Mouse (Mus musculus) midbrain, embryonic 10.5 days (tissue): ENCODE measurements around the gene Ss18l2. TPM values are rescaled to one million over a fixed set of nuclear protein-coding genes. Genes with fewer than 3 reads are reported as not detected.

Source experiments
- DNase-seq: peaks from one replicate; pipeline ENCODE4 v3.0.0-alpha.2; 2017; ENCODE audit warnings: low spot score
- H3K27ac ChIP-seq: fragments of 300-500 bp; sonication (generic); replicated peaks from 2 replicates; pipeline ENCODE4 v1.5.1; 2016; ENCODE audit warnings: mild to moderate bottlenecking
- H3K27me3 ChIP-seq: fragments of 300-500 bp; sonication (generic); 2 replicates; pipeline ENCODE4 v1.6.1; 2016; ENCODE audit warnings: low read depth, mild to moderate bottlenecking; ENCODE audit not compliant: poor library complexity, severe bottlenecking
- H3K36me3 ChIP-seq: fragments of 300-500 bp; sonication (generic); 2 replicates; pipeline ENCODE4 v1.6.1; 2016; ENCODE audit warnings: mild to moderate bottlenecking, moderate library complexity
- H3K4me1 ChIP-seq: fragments of 300-500 bp; sonication (generic); 2 replicates; pipeline ENCODE4 v1.6.1; 2016
- H3K4me3 ChIP-seq: fragments of 300-500 bp; sonication (generic); 2 replicates; pipeline ENCODE4 v1.5.1; 2016; ENCODE audit warnings: mild to moderate bottlenecking, moderate library complexity
- H3K9me3 ChIP-seq: fragments of 300-500 bp; sonication (generic); replicated peaks from 2 replicates; pipeline ENCODE4 v1.6.1; 2016; ENCODE audit warnings: mild to moderate bottlenecking
- WGBS: fragments of 180-500 bp; shearing (Covaris S2); methylation state at CpG from one replicate; pipeline ENCODE4 v1.1.7; 2016; 5-methylcytosine and 5-hydroxymethylcytosine counted together
- polyA plus RNA-seq: library from polyadenylated mRNA; unstranded; fragments of >200 nt; fragmentation: Nextera tagmentation; extraction: Ambion mirVana; gene quantifications from 2 replicates; pipeline ENCODE4 v1.2.1, GENCODE M21; 2016

Ss18l2 gene
- polyA plus RNA-seq, 1 experiment from 2014 or later = 91.8 TPM

DNA sequence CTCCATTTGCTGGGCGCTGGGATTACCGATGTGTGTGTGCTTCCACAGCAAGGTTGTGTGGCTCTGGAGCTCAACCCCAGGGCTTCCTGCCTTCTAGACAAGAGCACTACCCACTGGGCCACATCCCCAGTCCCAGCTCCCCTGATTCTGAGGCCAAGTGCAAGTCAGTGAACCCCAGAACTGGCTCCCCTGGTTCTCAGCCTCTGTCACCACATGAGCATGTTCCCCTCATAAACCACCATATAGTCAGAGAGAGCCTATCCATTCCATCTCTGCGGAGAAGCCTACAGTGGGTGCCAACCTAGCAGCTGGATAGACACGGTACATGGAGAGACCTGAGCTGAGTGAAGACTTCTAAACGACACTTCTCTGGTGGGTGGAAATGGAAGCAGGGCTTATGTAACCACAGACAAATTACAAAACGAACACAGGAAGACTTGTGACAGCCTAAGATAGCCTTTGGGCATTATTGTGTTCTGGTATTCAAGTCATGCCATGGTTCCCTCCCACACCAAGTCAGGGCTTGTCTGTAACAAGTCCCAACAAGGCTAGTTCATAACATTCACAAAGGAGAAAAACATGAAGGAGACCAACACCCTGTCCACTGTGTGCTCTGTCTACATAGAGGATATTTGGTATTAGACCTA is 4.0 kb upstream of the Ss18l2 start:
- H3K27ac ChIP-seq = no peak overlapping the region
- no peaks in the 10 kb centered on the region for H3K9me3 ChIP-seq
- peaks cover 19% of the 10 kb centered on the region; the same call in 1 of the 2 replicates for H3K27me3 ChIP-seq
- no peaks in the 10 kb centered on the region for H3K36me3 ChIP-seq
- WGBS = 74% methylated on average over 6 of the region's 6 CpGs
- H3K4me3 ChIP-seq = peak overlapping the region; percentile 88; the same call in 1 of the 2 replicates
- H3K4me1 ChIP-seq = peaks cover 39% of the 10 kb centered on the region
- DNase-seq = no peak

DNA sequence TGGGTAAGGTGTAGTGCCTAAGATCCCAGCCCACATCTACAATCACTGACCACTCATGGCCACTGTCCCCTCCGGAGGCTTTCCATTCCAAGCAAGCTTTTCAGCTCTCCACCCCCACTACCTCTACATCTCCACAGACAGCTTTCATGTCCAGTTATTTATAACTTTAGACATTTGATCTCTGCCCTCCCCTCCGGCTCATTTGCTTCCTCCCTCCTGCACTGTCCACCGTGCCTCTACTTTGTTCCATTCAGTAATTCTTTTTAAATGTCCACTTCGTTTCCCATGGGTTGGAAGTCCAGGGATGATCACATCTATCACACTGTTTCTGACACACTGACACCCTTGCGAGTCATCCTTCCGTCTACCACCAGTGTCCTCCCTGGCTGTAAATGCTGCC is 2.3 kb upstream of the Ss18l2 start:
- WGBS = 76% methylated on average over 6 of the region's 6 CpGs
- Histone ChIP-seq H3K36me3 (peaks cover 5% of the 10 kb centered on the region), H3K9me3 (no peaks in the 10 kb centered on the region), H3K4me3 (no peak overlapping the region), H3K4me1 (peaks cover 45% of the 10 kb centered on the region), H3K27me3 (peaks cover 19% of the 10 kb centered on the region; the same call in 1 of the 2 replicates), H3K27ac (no peak overlapping the region)
- DNase-seq = no peak

DNA sequence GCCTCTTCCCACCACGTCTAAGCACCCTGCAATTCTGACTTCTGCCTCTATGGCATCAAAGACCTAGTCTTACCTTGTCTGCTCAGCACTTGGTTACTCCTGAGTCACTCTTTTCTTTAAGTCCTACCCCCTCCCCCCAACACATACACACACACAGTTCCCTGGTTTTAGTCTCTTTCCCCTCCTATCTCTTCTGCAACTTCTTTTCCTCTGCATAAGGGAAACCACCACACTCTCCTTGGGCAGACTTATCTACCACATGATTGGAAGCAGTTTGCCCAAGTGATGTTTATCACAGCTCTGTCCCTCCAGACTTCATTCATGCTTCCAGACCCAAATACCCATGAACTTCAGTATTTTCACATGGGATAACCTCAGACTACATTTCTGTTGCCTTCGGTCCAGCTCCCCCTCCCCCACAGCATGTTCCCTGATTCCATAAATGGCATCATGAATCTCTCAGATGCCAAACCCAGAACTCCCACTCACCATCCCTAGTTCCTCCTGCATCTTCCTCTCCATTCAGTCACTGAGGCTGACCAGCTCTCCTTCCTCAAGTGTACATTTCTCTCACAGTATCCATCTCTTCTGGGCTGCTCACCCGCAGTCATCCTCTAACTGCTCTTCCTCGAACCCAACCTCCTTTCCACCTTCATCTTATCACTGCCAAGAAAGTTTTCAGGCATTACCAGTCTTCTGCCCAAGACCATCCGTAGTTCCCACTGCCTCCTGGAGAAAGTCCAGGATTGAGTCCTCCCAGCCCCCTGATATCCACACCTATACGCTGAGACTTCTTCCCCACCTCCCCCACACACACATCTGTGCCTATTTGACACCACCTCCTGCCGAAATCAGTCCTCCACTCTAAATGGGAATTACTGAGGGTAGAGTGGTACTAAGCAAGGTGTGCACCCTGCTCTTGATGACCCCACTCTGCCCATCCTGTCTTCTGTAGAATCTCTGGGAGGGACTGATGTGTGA is 1.3 kb upstream of the Ss18l2 start:
- DNase-seq = no peak
- no peak overlapping the region for H3K4me3 ChIP-seq
- no peaks in the 10 kb centered on the region for H3K9me3 ChIP-seq
- peaks cover 38% of the 10 kb centered on the region for H3K4me1 ChIP-seq
- H3K27me3 ChIP-seq = peaks cover 19% of the 10 kb centered on the region; the same call in 1 of the 2 replicates
- WGBS = 71% methylated on average over 7 of the region's 7 CpGs
- no peak overlapping the region for H3K27ac ChIP-seq
- peaks cover 15% of the 10 kb centered on the region for H3K36me3 ChIP-seq

DNA sequence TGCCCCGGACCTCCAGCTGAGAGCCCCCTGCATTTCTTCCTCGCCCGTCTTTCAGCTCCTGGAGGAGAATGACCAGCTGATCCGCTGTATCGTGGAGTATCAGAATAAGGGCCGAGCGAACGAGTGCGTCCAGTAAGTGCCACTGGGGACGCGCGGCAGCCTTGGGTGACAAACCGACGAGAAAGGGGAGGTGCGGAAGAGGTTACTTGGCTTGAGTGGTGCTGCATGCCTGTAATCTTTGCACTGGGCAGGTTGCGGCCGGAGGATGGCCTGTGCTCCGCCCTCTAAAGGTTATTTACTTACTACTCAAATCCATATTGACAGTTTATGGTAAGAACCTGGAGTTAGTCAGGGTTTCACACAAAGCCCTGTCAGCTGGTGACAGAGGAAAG is 451 bp downstream of the Ss18l2 start:
- under 1% methylated on average over 18 of the region's 18 CpGs for WGBS
- Histone ChIP-seq H3K27ac (peak overlapping the region; percentile 91), H3K4me1 (peaks cover 21% of the 10 kb centered on the region), H3K36me3 (peaks cover 17% of the 10 kb centered on the region), H3K4me3 (peak overlapping the region; percentile 96), H3K9me3 (no peaks in the 10 kb centered on the region), H3K27me3 (peaks cover 19% of the 10 kb centered on the region; the same call in 1 of the 2 replicates)
- DNase-seq = no peak

DNA sequence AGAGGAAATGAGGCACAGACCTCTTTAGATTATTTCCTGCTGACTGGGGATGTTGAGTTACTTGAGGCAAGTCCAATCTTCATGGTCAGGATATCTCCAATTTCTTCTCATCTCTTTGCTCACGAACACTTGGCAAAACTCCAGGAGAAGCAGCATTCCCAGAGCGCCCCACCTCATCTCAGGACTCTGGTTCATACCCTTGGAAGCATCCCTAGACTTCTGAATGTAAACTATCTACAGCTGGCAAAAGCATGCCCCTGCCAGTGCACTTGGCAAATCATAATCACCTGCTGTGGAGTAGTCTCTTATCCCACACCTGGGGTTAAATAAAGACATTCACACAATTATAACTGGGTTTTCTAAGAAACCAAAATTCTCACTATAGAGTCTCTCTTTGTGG is 6.9 kb downstream of the Ss18l2 start:
- 88% methylated on average over 2 of the region's 2 CpGs for WGBS
- peaks cover 20% of the 10 kb centered on the region for H3K36me3 ChIP-seq
- no peak overlapping the region for H3K4me3 ChIP-seq
- H3K27ac ChIP-seq = no peak overlapping the region
- H3K27me3 ChIP-seq = no peaks in the 10 kb centered on the region
- no peaks in the 10 kb centered on the region for H3K9me3 ChIP-seq
- no peak for DNase-seq
- peaks cover 27% of the 10 kb centered on the region for H3K4me1 ChIP-seq

DNA sequence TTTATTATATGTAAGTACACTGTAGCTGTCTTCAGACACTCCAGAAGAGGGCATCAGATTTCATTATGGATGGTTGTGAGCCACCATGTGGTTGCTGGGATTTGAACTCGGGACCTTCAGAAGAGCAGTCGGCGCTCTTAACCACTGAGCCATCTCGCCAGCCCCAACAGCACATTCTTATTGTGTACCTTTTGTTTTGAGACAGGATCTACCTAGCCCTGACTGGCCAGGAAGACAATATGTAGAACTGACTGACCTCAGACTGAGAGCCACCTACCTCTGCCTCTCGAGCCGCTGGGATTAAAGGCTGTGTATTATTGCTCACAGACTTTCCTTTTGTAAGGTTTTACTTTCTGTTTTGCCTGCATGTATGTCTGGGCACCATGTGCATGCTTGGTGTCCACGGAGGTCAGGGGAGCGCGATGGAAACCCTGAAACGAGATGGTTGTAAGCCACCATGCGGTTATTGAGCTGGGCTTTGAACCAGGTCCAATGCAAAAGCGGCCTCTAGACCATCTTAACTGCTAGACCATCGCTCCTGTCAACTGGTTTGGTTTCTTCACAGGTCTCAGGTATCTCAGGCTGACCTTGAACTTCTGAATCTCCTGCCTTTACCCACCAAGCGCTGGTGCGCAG is 8.1 kb downstream of the Ss18l2 start:
- Histone ChIP-seq H3K9me3 (no peaks in the 10 kb centered on the region), H3K4me1 (peaks cover 27% of the 10 kb centered on the region), H3K27ac (peak overlapping the region; percentile 97), H3K4me3 (peak overlapping the region; percentile 95), H3K36me3 (peaks cover 12% of the 10 kb centered on the region), H3K27me3 (no peaks in the 10 kb centered on the region)
- DNase-seq = peak; percentile 24
- 66% methylated on average over 15 of the region's 15 CpGs for WGBS

DNA sequence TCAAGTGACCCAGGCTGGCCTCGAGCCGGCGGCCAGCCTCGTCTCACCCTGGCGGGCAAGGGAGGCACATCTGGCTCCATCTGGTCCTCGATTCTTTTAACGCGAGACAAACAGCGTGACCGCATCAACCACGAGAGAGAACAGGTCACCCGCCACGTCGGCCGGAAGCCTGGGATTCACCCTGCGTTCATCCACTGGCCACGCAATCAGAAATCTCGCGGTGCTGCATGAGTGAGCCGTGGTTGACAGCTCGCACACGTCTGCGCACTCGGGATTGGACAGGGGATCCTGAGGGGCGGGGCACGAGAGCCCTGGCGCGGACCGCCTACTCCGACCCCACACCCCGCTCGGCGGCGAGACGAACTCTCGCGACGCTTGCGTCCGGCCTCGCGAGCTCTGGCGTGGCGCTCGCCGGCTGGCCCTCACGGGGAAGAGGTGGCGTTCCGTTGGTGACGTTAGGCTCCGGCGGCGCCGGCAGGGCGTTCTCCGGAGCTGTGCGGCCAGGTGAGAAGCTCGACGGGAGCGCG is 8.7 kb downstream of the Ss18l2 start, which contains the start of gene Nktr:
Nktr (plus strand) TSS at position 378 of the 527 bp plus-strand sequence.
- Histone ChIP-seq H3K4me1 (peaks cover 27% of the 10 kb centered on the region), H3K36me3 (peaks cover 6% of the 10 kb centered on the region), H3K4me3 (peak within 1 kb of the TSS; percentile 95), H3K27me3 (no peaks in the 10 kb centered on the region), H3K27ac (peak within 1 kb of the TSS; percentile 97), H3K9me3 (no peaks in the 10 kb centered on the region)
- peak; percentile 97 for DNase-seq
- WGBS = under 1% methylated on average over 61 of the region's 61 CpGs

DNA sequence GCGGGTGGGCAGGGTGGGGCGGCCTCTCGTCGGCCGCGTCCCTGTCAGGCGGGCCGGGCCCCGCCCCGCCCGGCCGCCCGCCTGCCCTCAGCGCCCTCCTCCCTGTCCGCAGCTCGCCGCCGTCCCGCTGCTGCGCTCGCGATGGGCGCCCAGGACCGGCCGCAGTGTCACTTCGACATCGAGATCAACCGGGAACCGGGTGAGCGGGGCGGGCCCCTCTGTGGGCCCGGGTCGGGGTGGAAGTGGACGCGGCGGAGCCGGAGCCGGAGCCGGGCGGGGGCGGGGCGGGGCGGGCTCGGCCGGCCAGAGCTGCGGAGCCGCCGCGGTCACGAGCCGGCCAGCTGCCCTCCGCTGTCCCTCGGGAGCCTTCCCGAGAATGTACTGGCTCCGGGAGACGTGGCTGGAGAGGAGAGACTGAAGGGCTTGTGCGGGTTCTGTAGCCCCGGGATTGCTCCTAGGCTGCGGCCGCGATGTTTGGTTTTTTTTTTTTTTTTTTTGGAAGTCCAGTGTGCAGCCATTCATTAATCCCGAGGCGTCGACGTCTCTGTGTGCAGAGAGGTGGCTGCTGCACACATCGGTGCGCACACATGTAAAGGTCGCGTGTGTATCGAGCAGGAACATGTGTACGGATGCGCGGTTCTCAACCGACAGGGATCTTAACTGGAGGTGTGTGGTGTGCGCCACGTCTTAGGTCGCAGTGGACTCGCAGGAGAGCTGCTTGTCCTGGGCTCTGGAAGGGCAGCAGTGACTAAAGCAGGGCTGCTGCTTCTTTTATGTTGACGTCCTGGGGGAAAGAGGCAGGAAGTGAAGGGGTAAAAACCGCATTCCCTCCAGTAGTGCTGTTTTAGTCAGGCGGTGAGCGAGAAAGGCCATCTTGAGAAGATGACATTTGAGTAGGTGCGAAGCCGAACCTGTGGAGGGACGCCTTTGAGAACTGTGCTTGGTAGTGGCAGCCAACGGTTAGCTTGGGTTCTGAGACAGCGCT is 9.5 kb downstream of the Ss18l2 start:
- peaks cover 5% of the 10 kb centered on the region for H3K36me3 ChIP-seq
- under 1% methylated on average over 81 of the region's 87 CpGs for WGBS
- H3K4me1 ChIP-seq = peaks cover 27% of the 10 kb centered on the region
- DNase-seq = peak; percentile 47
- peak overlapping the region; percentile 97 for H3K27ac ChIP-seq
- no peaks in the 10 kb centered on the region for H3K27me3 ChIP-seq
- peak overlapping the region; percentile 95 for H3K4me3 ChIP-seq
- H3K9me3 ChIP-seq = no peaks in the 10 kb centered on the region

DNA sequence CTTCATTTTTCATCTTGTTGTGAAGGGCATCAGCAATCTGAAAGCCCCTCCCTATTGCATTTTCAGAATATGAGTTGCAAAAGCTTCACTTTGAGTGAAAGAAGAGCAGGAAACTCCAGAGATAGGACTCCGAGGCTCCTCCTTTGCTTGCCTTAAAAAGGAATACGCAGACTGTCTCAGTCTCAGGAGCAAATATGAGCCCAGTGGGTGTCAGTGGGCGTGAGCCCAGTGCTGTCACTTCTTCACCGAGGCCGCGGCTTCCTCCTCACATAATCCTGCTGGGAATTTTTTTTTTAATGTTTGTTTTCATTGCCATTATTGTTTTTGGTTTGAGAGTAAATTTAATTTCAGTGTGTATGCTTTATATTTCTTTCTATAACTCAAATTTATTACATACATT is 30.4 kb downstream of the Ss18l2 start:
- H3K4me1 ChIP-seq = no peaks in the 10 kb centered on the region
- 92% methylated on average over 6 of the region's 6 CpGs for WGBS
- DNase-seq = no peak
- no peaks in the 10 kb centered on the region for H3K9me3 ChIP-seq
- H3K27me3 ChIP-seq = no peaks in the 10 kb centered on the region
- no peak overlapping the region for H3K4me3 ChIP-seq
- H3K36me3 ChIP-seq = peaks cover 77% of the 10 kb centered on the region
- no peak overlapping the region for H3K27ac ChIP-seq

DNA sequence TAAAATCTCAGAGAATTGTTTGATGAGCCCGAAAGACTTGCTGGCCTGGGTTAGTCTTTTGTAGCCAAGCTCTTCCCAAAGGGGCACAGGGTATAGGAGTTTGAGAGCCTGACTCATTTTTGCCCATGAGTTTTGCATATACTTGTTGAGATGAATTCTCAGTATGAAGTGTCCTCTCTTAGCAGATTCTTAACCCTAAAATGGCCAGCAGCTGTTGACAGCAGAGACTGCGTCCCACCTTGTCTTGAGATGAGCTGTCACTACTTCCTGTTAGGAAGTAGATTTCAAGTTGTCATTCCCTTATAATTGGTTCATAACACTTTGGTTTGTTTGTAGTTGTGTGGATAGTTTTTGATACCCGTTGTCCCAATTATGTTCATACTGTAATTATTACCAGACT is 31.0 kb downstream of the Ss18l2 start:
- Histone ChIP-seq H3K36me3 (peaks cover 77% of the 10 kb centered on the region), H3K27me3 (no peaks in the 10 kb centered on the region), H3K27ac (no peak overlapping the region), H3K9me3 (no peaks in the 10 kb centered on the region), H3K4me1 (no peaks in the 10 kb centered on the region), H3K4me3 (no peak overlapping the region)
- 97% methylated on average over 3 of the region's 3 CpGs for WGBS
- DNase-seq = no peak

DNA sequence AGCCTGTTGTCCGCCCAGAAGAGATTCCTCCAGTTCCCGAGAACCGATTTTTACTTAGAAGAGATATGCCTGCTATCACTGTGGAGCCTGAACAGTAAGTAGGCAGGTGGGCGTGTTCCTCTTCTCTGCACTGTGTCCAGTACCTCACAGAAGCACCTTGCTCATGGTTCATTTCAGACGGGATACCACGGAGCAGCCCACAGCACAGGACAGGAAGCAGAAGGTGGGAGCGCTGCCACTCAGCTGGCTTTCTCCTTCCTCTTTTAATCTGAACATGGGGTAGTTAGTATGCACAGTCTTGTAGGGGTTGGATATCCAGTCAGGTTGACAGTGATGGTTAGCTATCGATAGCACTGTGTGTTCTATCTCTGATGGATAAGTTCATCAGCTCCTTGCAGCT is 33.9 kb downstream of the Ss18l2 start:
- Histone ChIP-seq H3K27ac (no peak overlapping the region), H3K36me3 (peaks cover 95% of the 10 kb centered on the region), H3K4me3 (no peak overlapping the region), H3K27me3 (no peaks in the 10 kb centered on the region), H3K4me1 (no peaks in the 10 kb centered on the region), H3K9me3 (no peaks in the 10 kb centered on the region)
- DNase-seq = no peak
- WGBS = 89% methylated on average over 8 of the region's 8 CpGs
